Mouse (Mus musculus): ENCODE measurements around the gene Vmn1r138.
"Not testable (repeated sequence)": the region's sequence is repeated elsewhere in the genome, so short reads cannot be mapped to it uniquely, and the experiment has no call there.

DNA sequence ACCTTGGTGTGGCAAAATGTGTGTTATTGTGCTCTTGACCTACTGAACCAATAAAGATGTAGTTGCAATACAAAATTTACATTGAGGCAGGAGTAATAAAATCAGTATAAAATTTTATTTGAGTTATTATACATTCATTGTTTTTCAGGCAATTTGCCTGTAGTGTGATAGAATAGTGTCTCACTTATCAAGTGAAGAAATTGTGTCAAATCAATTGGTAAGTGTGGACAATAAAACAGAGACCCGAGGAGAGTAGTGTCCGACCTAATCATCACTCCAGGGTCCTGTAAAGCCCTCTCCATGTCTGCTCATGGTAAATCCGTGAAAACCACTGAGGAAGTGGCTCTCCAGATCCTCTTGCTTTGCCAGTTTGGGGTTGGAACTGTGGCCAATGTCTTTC lies 34.4 kb downstream of the Vmn1r138 start, which contains the start of gene Vmn1r137:
- TF ChIP-seq CTCF (IDR thresholded peaks at IDR 0.05; ENCODE audit: low read depth, low read length); POLR2A (IDR thresholded peaks at IDR 0.05; ENCODE audit: insufficient read depth, low read length); EP300 (IDR thresholded peaks at IDR 0.05; ENCODE audit: insufficient read depth, low read depth, low read length): not testable (repeated sequence)

All from ES-Bruce4 (cell line).